In the genomic region with DNA sequence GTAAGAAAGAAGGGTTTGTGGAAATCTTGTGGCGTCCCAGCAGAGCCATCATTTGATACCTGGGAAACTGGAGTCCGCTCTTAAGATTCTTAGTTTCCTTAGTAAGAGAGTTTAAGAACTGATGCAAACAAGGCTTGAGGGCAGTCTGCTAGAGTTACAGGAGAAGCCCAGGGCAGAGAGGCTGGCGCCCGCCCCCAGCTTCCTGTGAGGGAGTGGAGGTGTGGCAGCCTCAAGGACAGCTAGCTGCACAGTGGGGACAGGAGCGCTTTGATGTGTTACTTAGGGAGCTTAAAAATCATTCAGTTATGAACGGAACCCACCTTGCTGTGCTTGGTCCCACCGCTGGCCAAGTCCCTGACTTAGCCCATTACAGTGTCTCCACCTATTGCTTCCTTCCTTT, we compare ENCODE assay signal across 13 mouse cellular contexts. TPM values are rescaled to one million over a fixed set of nuclear protein-coding genes. Genes with fewer than 3 reads are reported as not detected.
DNase-seq lines count a peak whose midpoint lies in the region; ATAC-seq and TF ChIP-seq lines count a peak whose summit lies in the region.
"Had no signal": no experiment of that assay in that cellular context is flagged by ENCODE, and none has a peak within 500 bp of the region (broad histone marks: within the 10 kb centered on the region; RNA-seq: fewer than 3 reads in every experiment).

No protein-coding gene starts in this region.

- no peaks in the 10 kb centered on the region for H3K9me3 ChIP-seq in liver, postnatal 0 days (ENCODE audit: low read length)
- no peaks in the 10 kb centered on the region for H3K9me3 ChIP-seq in E14TG2a.4 (ENCODE audit: low read length)
- no peaks in the 10 kb centered on the region for H3K9me3 ChIP-seq in hindbrain, postnatal 0 days (ENCODE audit: low read length)
- H3K9me3 ChIP-seq: embryonic facial prominence, embryonic 15.5 days; liver, embryonic 12.5 days had no signal

- H3K4me2 ChIP-seq in liver, postnatal 0 days (ENCODE audit: low read depth, low read length) = no peak overlapping the region
- H3K4me2 ChIP-seq in hindbrain, postnatal 0 days (ENCODE audit: low read depth, low read length) = no peak overlapping the region
- H3K4me2 ChIP-seq: embryonic facial prominence, embryonic 15.5 days; liver, embryonic 12.5 days had no signal

- H3K27me3 ChIP-seq in liver, postnatal 0 days (ENCODE audit: insufficient read depth, low read length) = no peaks in the 10 kb centered on the region
- H3K27me3 ChIP-seq in E14TG2a.4 (ENCODE audit: insufficient read depth, low read length) = no peaks in the 10 kb centered on the region
- H3K27me3 ChIP-seq in splenic B cell, adult 2 months (ENCODE audit: control insufficient read depth, insufficient read depth, low read length, poor library complexity, severe bottlenecking) = no peaks in the 10 kb centered on the region
- H3K27me3 ChIP-seq in hindbrain, postnatal 0 days (ENCODE audit: insufficient read depth, low read length) = no peaks in the 10 kb centered on the region
- H3K27me3 ChIP-seq: embryonic facial prominence, embryonic 15.5 days; liver, embryonic 12.5 days had no signal

- peaks cover 12% of the 10 kb centered on the region; the same call in 1 of the 2 replicates for H3K36me3 ChIP-seq in liver, postnatal 0 days (replicated peaks; ENCODE audit: insufficient read depth, low read length)
- peaks cover 41% of the 10 kb centered on the region for H3K36me3 ChIP-seq in E14TG2a.4 (ENCODE audit: insufficient read depth, low read length)
- no peaks in the 10 kb centered on the region for H3K36me3 ChIP-seq in splenic B cell, adult 2 months (ENCODE audit: control insufficient read depth, insufficient read depth, low read length, poor library complexity, severe bottlenecking)
- peaks cover 21% of the 10 kb centered on the region; the same call in 1 of the 2 replicates for H3K36me3 ChIP-seq in hindbrain, postnatal 0 days (ENCODE audit: insufficient read depth, low read length)

- no peak for TF ChIP-seq EP300 in liver, postnatal 0 days (IDR thresholded peaks at IDR 0.05; ENCODE audit: low read depth)

- no peak for ATAC-seq in liver, postnatal 0 days
- ATAC-seq in hindbrain, postnatal 0 days = no peak
- ATAC-seq: liver, embryonic 12.5 days had no signal

- no peak for TF ChIP-seq CTCF in liver, postnatal 0 days (IDR thresholded peaks at IDR 0.05; ENCODE audit: low read depth)
- no peak for TF ChIP-seq CTCF in E14TG2a.4 (conservative IDR thresholded peaks at IDR 0.05; ENCODE audit: low read length)
- no peak for TF ChIP-seq CTCF in hindbrain, postnatal 0 days (IDR thresholded peaks at IDR 0.05; ENCODE audit: low read depth)

- H3K4me1 ChIP-seq in liver, postnatal 0 days (ENCODE audit: insufficient read depth) = peaks cover 9% of the 10 kb centered on the region
- peaks cover 86% of the 10 kb centered on the region for H3K4me1 ChIP-seq in E14TG2a.4 (replicated peaks; ENCODE audit: low read depth, low read length)
- no peaks in the 10 kb centered on the region for H3K4me1 ChIP-seq in hindbrain, postnatal 0 days (ENCODE audit: insufficient read depth, low read length)

- no peak for DNase-seq in liver, postnatal 0 days
- no peak for DNase-seq in liver
- peak; percentile 39 to 58 for DNase-seq in lung, adult 18-20 months
- DNase-seq in splenic B cell, adult 2 months (ENCODE audit: low read depth, low spot score) = peak; percentile 38
- DNase-seq in retina, postnatal 1 day = no peak
- DNase-seq in frontal cortex, postnatal 36 days (ENCODE audit: low spot score in 2 of 2) = no peak
- DNase-seq in hindbrain, postnatal 0 days (ENCODE audit: low spot score) = no peak
- DNase-seq: cerebellum, adult 8-10 months; kidney, adult 8-10 months; midbrain, embryonic 14.5 days had no signal

- no peak overlapping the region for H3K27ac ChIP-seq in liver, postnatal 0 days (ENCODE audit: low read depth)
- H3K27ac ChIP-seq in hindbrain, postnatal 0 days = no peak overlapping the region
- H3K27ac ChIP-seq: embryonic facial prominence, embryonic 15.5 days; liver, embryonic 12.5 days had no signal

- H3K4me3 ChIP-seq in liver, postnatal 0 days (ENCODE audit: low read depth, low read length) = no peak overlapping the region
- peak overlapping the region; percentile 20; the same call in 1 of the 2 replicates for H3K4me3 ChIP-seq in E14TG2a.4 (replicated peaks; ENCODE audit: low read length)
- no peak overlapping the region for H3K4me3 ChIP-seq in hindbrain, postnatal 0 days (ENCODE audit: low read length)
- H3K4me3 ChIP-seq: embryonic facial prominence, embryonic 15.5 days; liver, embryonic 12.5 days had no signal

- peak overlapping the region; percentile 44; the same call in 1 of the 2 replicates for H3K9ac ChIP-seq in liver, postnatal 0 days (replicated peaks)
- H3K9ac ChIP-seq in hindbrain, postnatal 0 days (replicated peaks; ENCODE audit: low read length) = no peak overlapping the region
- H3K9ac ChIP-seq: embryonic facial prominence, embryonic 15.5 days; liver, embryonic 12.5 days had no signal

- WGBS in liver, postnatal 0 days (ENCODE audit: insufficient replicate concordance) = 59% methylated on average over 7 of the region's 7 CpGs
- WGBS in hindbrain, postnatal 0 days = 91% methylated on average over 7 of the region's 7 CpGs

RNA-seq across cellular contexts. Expression of gene Zfp839, which starts 7.1 kb away (rescaled TPM):
- polyA plus RNA-seq in liver, postnatal 0 days (2015; fragmentation: Nextera tagmentation; extraction: Ambion mirVana) = 1.1 and 1.8 TPM in 2 replicates
- total RNA-seq in hindbrain, postnatal 0 days (2014; rRNA removed) = 6.5 and 7.0 TPM in 2 replicates
- polyA plus RNA-seq in hindbrain, postnatal 0 days (2015; fragmentation: Nextera tagmentation; extraction: Ambion mirVana) = 2.5 and 2.8 TPM in 2 replicates

RNA-seq across cellular contexts. Expression of gene Mok, which starts 16.5 kb away (rescaled TPM):
- polyA plus RNA-seq in liver, postnatal 0 days (2015; fragmentation: Nextera tagmentation; extraction: Ambion mirVana) = 0.13 and 0.29 TPM in 2 replicates
- 7.4 TPM in 2 replicates for total RNA-seq in hindbrain, postnatal 0 days (2014; rRNA removed)
- polyA plus RNA-seq in hindbrain, postnatal 0 days (2015; fragmentation: Nextera tagmentation; extraction: Ambion mirVana) = 11.8 and 14.6 TPM in 2 replicates

RNA-seq across cellular contexts. Expression of gene Cinp, which starts 31.7 kb away (rescaled TPM):
- polyA plus RNA-seq in liver, postnatal 0 days (2015; fragmentation: Nextera tagmentation; extraction: Ambion mirVana) = 30.6 and 34.2 TPM in 2 replicates
- 96.6 and 125 TPM in 2 replicates for total RNA-seq in hindbrain, postnatal 0 days (2014; rRNA removed)
- 85.1 and 86.3 TPM in 2 replicates for polyA plus RNA-seq in hindbrain, postnatal 0 days (2015; fragmentation: Nextera tagmentation; extraction: Ambion mirVana)

RNA-seq across cellular contexts. Expression of gene Tecpr2, which starts 31.9 kb away (rescaled TPM):
- 0.63 and 1.1 TPM in 2 replicates for polyA plus RNA-seq in liver, postnatal 0 days (2015; fragmentation: Nextera tagmentation; extraction: Ambion mirVana)
- 23.0 and 24.1 TPM in 2 replicates for total RNA-seq in hindbrain, postnatal 0 days (2014; rRNA removed)
- polyA plus RNA-seq in hindbrain, postnatal 0 days (2015; fragmentation: Nextera tagmentation; extraction: Ambion mirVana) = 4.0 and 4.3 TPM in 2 replicates

Comparison
In these comparisons a context has a peak if more than half of its experiments do, and no peak if none do; other contexts are left out.
1. DNase-seq: peak in lung, adult 18-20 months (2 of 2) and splenic B cell, adult 2 months (single experiment); none in liver, postnatal 0 days (single experiment), liver (single experiment), retina, postnatal 1 day (single experiment), frontal cortex, postnatal 36 days (0 of 2) and hindbrain, postnatal 0 days (single experiment).